Mouse (Mus musculus) lung, embryonic 14.5 days (tissue): Measurements from ENCODE around the gene Rasl2-9. TPM values are rescaled to one million over a fixed set of nuclear protein-coding genes. Genes with fewer than 3 reads are reported as not detected.

ENCODE experiments used
- ATAC-seq: fragments of 200-750 bp; cut with Nextera tagmentation; 2 replicates; pipeline ENCODE4 v1.8.0; 2017; ENCODE audit warnings: mild to moderate bottlenecking, moderate TSS enrichment, moderate library complexity; ENCODE audit not compliant: insufficient read depth
- DNase-seq: peaks from one replicate; pipeline ENCODE4 v3.0.0-alpha.2; 2015
- H3K27ac ChIP-seq: fragments of 300-500 bp; sonication (generic); 2 replicates; pipeline ENCODE4 v1.5.1; 2014; ENCODE audit warnings: low read depth, mild to moderate bottlenecking, moderate library complexity
- H3K27me3 ChIP-seq: fragments of 300-500 bp; sonication (generic); 2 replicates; pipeline ENCODE4 v1.6.1; 2014; ENCODE audit warnings: low read length, control low read depth; ENCODE audit not compliant: insufficient read depth
- H3K36me3 ChIP-seq: fragments of 300-500 bp; sonication (generic); 2 replicates; pipeline ENCODE4 v1.6.1; 2014; ENCODE audit warnings: control low read depth; ENCODE audit not compliant: insufficient read depth
- H3K4me1 ChIP-seq: fragments of 300-500 bp; sonication (generic); 2 replicates; pipeline ENCODE4 v1.6.1; 2014; ENCODE audit warnings: antibody characterized with exemption, control low read depth; ENCODE audit not compliant: insufficient read depth
- H3K4me2 ChIP-seq: fragments of 300-500 bp; sonication (generic); 2 replicates; pipeline ENCODE4 v1.6.1; 2014; ENCODE audit warnings: mild to moderate bottlenecking
- H3K4me3 ChIP-seq: fragments of 300-500 bp; sonication (generic); 2 replicates; pipeline ENCODE4 v1.5.1; 2014; ENCODE audit warnings: low read depth, low read length
- H3K9ac ChIP-seq: fragments of 300-500 bp; sonication (generic); 2 replicates; pipeline ENCODE4 v1.6.1; 2014
- H3K9me3 ChIP-seq: fragments of 300-500 bp; sonication (generic); 2 replicates; pipeline ENCODE4 v1.6.1; 2016; ENCODE audit warnings: low read depth, low read length, control low read depth
- CTCF ChIP-seq: IDR thresholded peaks from 2 replicates; pipeline ENCODE4 v1.5.1; 2016; ENCODE audit warnings: antibody characterized with exemption, low read depth
- WGBS: fragments of 180-500 bp; shearing (Covaris S2); extraction: QIAGEN DNeasy Blood & Tissue Kit; methylation state at CpG from one replicate; pipeline ENCODE4 v1.1.7; 2014; 5-methylcytosine and 5-hydroxymethylcytosine counted together
- polyA plus RNA-seq: library from polyadenylated mRNA; unstranded; fragments of >200 nt; fragmentation: Nextera tagmentation; extraction: Ambion mirVana; gene quantifications from 2 replicates; pipeline ENCODE4 v1.2.1, GENCODE M21; 2014

Rasl2-9 gene
- polyA plus RNA-seq, 1 experiment from 2014 or later: 0.61 TPM

GRCm38 (mm10) chr7:5089853-5090252 lies 35.9 kb downstream of the Rasl2-9 start:
- no peak overlapping the region for H3K4me3 ChIP-seq
- H3K9ac ChIP-seq: no peak overlapping the region
- H3K9me3 ChIP-seq: no peaks in the 10 kb centered on the region
- peaks cover 92% of the 10 kb centered on the region for H3K36me3 ChIP-seq
- no peaks in the 10 kb centered on the region for H3K4me1 ChIP-seq
- no peak overlapping the region for H3K4me2 ChIP-seq
- no peak for DNase-seq
- no peaks in the 10 kb centered on the region for H3K27me3 ChIP-seq
- no peak overlapping the region for H3K27ac ChIP-seq
- TF ChIP-seq CTCF: no peak
- no peak for ATAC-seq
- 92% methylated on average over 15 of the region's 15 CpGs for WGBS

DNA sequence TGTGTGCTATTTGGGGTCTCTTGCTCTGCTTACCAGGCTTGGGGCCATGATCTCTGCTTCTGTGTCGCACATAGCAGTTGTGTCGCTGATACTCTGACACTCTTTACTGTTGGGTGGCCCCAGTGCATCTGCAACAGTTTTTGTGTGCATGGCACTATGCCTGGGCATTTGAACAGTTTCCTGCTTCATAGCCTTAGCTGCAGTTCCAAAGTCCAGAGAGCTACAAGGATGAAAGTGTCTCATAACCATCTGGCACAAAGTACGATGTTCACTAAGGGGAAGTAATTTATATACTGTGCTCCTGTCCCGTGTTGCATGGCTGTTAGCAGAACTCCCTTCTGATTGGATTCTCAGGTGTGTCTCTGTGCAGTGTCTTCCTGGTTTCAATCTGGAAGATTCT lies 37.9 kb downstream of the Rasl2-9 start:
- H3K4me3 ChIP-seq: no peak overlapping the region
- no peak for DNase-seq
- TF ChIP-seq CTCF: no peak
- no peak overlapping the region for H3K9ac ChIP-seq
- H3K27ac ChIP-seq: no peak overlapping the region
- 86% methylated on average over 4 of the region's 4 CpGs for WGBS
- no peaks in the 10 kb centered on the region for H3K27me3 ChIP-seq
- no peak for ATAC-seq
- no peaks in the 10 kb centered on the region for H3K9me3 ChIP-seq
- no peaks in the 10 kb centered on the region for H3K4me1 ChIP-seq
- no peak overlapping the region for H3K4me2 ChIP-seq
- H3K36me3 ChIP-seq: peaks cover 89% of the 10 kb centered on the region

GRCm38 (mm10) chr7:5086921-5087440 lies 38.8 kb downstream of the Rasl2-9 start:
- WGBS: 77% methylated on average over 5 of the region's 5 CpGs
- peaks cover 84% of the 10 kb centered on the region for H3K36me3 ChIP-seq

DNA sequence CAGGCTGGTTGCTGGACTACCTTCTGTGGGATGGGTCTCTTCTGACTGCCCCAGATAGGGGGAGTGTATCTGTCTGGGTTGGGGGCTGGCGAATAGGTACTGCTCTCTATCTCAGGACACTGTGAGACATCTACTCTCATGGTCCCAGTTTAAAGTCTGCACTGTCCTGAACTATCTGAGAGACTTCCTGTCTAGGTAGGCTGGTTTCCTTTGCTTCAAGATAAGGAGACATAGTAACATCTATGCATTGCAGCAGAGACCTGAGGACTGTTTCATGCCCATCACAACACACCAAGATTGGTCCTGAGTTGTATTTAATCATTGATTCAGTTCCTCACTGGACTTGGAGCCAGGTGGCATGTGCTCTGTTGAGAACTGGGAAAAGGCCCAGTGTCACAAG lies 40.2 kb downstream of the Rasl2-9 start:
- Histone ChIP-seq H3K36me3 (peaks cover 72% of the 10 kb centered on the region), H3K9ac (no peak overlapping the region), H3K4me3 (no peak overlapping the region), H3K4me1 (no peaks in the 10 kb centered on the region), H3K9me3 (no peaks in the 10 kb centered on the region), H3K4me2 (no peak overlapping the region), H3K27ac (no peak overlapping the region), H3K27me3 (no peaks in the 10 kb centered on the region)
- DNase-seq: no peak
- no peak for ATAC-seq
- no peak for TF ChIP-seq CTCF
- WGBS: 82% methylated on average over 1 of the region's 1 CpGs

More at GRCm38 (mm10) chr7:5086921-5087440, 38.8 kb downstream of the Rasl2-9 start:
- Histone ChIP-seq H3K4me2 (no peak overlapping the region), H3K4me3 (no peak overlapping the region), H3K9ac (no peak overlapping the region), H3K4me1 (no peaks in the 10 kb centered on the region), H3K27ac (no peak overlapping the region), H3K27me3 (no peaks in the 10 kb centered on the region), H3K9me3 (no peaks in the 10 kb centered on the region)
- ATAC-seq: no peak
- no peak for DNase-seq
- TF ChIP-seq CTCF: no peak

- H3K36me3 ChIP-seq: peaks cover 63% of the 10 kb centered on the region
- H3K9ac ChIP-seq: no peak overlapping the region
- ATAC-seq (no peak), DNase-seq (no peak)
- no peaks in the 10 kb centered on the region for H3K4me1 ChIP-seq
- no peak overlapping the region for H3K4me2 ChIP-seq
- no peaks in the 10 kb centered on the region for H3K27me3 ChIP-seq
- no peak for TF ChIP-seq CTCF
- no peaks in the 10 kb centered on the region for H3K9me3 ChIP-seq
- H3K4me3 ChIP-seq: no peak overlapping the region
- WGBS: 89% methylated on average over 18 of the region's 18 CpGs
- no peak overlapping the region for H3K27ac ChIP-seq
Measured at GRCm38 (mm10) chr7:5083325-5084105, 42.2 kb downstream of the Rasl2-9 start.

- no peak for DNase-seq
Measured at GRCm38 (mm10) chr7:5081939-5082338, 43.8 kb downstream of the Rasl2-9 start.

GRCm38 (mm10) chr7:5081241-5081640 lies 44.5 kb downstream of the Rasl2-9 start:
- Histone ChIP-seq H3K27me3 (no peaks in the 10 kb centered on the region), H3K9ac (peak overlapping the region; percentile 95), H3K4me3 (peak overlapping the region; percentile 98), H3K27ac (peak overlapping the region; percentile 95; the same call in 1 of the 2 replicates), H3K36me3 (peaks cover 64% of the 10 kb centered on the region), H3K9me3 (no peaks in the 10 kb centered on the region), H3K4me1 (no peaks in the 10 kb centered on the region), H3K4me2 (peak overlapping the region; percentile 87)
- no peak for ATAC-seq
- WGBS: 62% methylated on average over 6 of the region's 6 CpGs
- TF ChIP-seq CTCF: no peak
- DNase-seq: no peak

More at GRCm38 (mm10) chr7:5081939-5082338, 43.8 kb downstream of the Rasl2-9 start:
- TF ChIP-seq CTCF: no peak
- no peak for ATAC-seq
- Histone ChIP-seq H3K4me1 (no peaks in the 10 kb centered on the region), H3K27me3 (no peaks in the 10 kb centered on the region), H3K27ac (no peak overlapping the region), H3K4me2 (peak overlapping the region; percentile 87), H3K36me3 (peaks cover 62% of the 10 kb centered on the region), H3K4me3 (peak overlapping the region; percentile 98; the same call in 1 of the 2 replicates), H3K9me3 (no peaks in the 10 kb centered on the region), H3K9ac (no peak overlapping the region)
- 92% methylated on average over 2 of the region's 2 CpGs for WGBS
